Mouse (Mus musculus) heart, embryonic 14.5 days (tissue): Measurements from ENCODE around the gene Lrch3. TPM values are rescaled to one million over a fixed set of nuclear protein-coding genes. Genes with fewer than 3 reads are reported as not detected.

Experiments
- ATAC-seq: fragments of 200-750 bp; cut with Nextera tagmentation; 2 replicates; pipeline ENCODE4 v1.8.0; 2017; ENCODE audit warnings: low read depth, moderate TSS enrichment; ENCODE audit not compliant: insufficient number of reproducible peaks, insufficient read depth, low FRiP score
- H3K27ac ChIP-seq, 2 experiments: fragments of 200-500 bp in 1 of 2; fragments of 300-500 bp in 1 of 2; sonication (generic) in 1 of 2; replicated peaks in 1 of 2; 2 replicates each; pipeline ENCODE4 v1.5.1; 2012 to 2014; ENCODE audit warnings: low read depth in 2 of 2, low read length in 2 of 2, control low read depth in 1 of 2, mild to moderate bottlenecking in 1 of 2, mixed read lengths in 1 of 2; ENCODE audit not compliant: control insufficient read depth in 1 of 2, insufficient read depth in 1 of 2
- H3K27me3 ChIP-seq: fragments of 300-500 bp; sonication (generic); 2 replicates; pipeline ENCODE4 v1.6.1; 2014; ENCODE audit warnings: mild to moderate bottlenecking, low read length, control low read depth; ENCODE audit not compliant: control insufficient read depth, insufficient read depth
- H3K36me3 ChIP-seq: fragments of 300-500 bp; sonication (generic); 2 replicates; pipeline ENCODE4 v1.6.1; 2014; ENCODE audit warnings: mild to moderate bottlenecking, control low read depth, low read length, mixed read lengths; ENCODE audit not compliant: control insufficient read depth, insufficient read depth
- H3K4me1 ChIP-seq, 2 experiments: fragments of 200-500 bp in 1 of 2; fragments of 300-500 bp in 1 of 2; sonication (generic) in 1 of 2; 2 replicates each; pipeline ENCODE4 v1.6.1; 2012 to 2014; ENCODE audit warnings: low read length in 2 of 2, control low read depth in 1 of 2, mixed read lengths in 1 of 2; ENCODE audit not compliant: control insufficient read depth in 2 of 2, insufficient read depth in 2 of 2
- H3K4me2 ChIP-seq: fragments of 300-500 bp; sonication (generic); 2 replicates; pipeline ENCODE4 v1.6.1; 2014; ENCODE audit warnings: mild to moderate bottlenecking, low read length
- H3K4me3 ChIP-seq, 2 experiments: fragments of 200-500 bp in 1 of 2; fragments of 300-500 bp in 1 of 2; sonication (generic) in 1 of 2; 2 replicates each; pipeline ENCODE4 v1.5.1; 2012 to 2014; ENCODE audit warnings: low read length in 2 of 2, mild to moderate bottlenecking in 2 of 2, control low read depth in 1 of 2, low read depth in 1 of 2, moderate library complexity in 1 of 2; ENCODE audit not compliant: control insufficient read depth in 1 of 2, insufficient read depth in 1 of 2
- H3K9ac ChIP-seq: fragments of 300-500 bp; sonication (generic); 2 replicates; pipeline ENCODE4 v1.6.1; 2014; ENCODE audit warnings: mild to moderate bottlenecking, low read length
- H3K9me3 ChIP-seq: fragments of 300-500 bp; sonication (generic); 2 replicates; pipeline ENCODE4 v1.6.1; 2016; ENCODE audit warnings: low read length, control low read depth; ENCODE audit not compliant: control insufficient read depth
- WGBS: fragments of 180-500 bp; shearing (Covaris S2); extraction: QIAGEN DNeasy Blood & Tissue Kit; methylation state at CpG from one replicate; pipeline ENCODE4 v1.1.7; 2014; 5-methylcytosine and 5-hydroxymethylcytosine counted together
- polyA plus RNA-seq: library from polyadenylated mRNA; unstranded; fragments of >200 nt; fragmentation: Nextera tagmentation; extraction: Ambion mirVana; gene quantifications from 2 replicates; pipeline ENCODE4 v1.2.1, GENCODE M21; 2014

The Lrch3 gene
- polyA plus RNA-seq, 1 experiment from 2014 or later, result 25.4 TPM

DNA sequence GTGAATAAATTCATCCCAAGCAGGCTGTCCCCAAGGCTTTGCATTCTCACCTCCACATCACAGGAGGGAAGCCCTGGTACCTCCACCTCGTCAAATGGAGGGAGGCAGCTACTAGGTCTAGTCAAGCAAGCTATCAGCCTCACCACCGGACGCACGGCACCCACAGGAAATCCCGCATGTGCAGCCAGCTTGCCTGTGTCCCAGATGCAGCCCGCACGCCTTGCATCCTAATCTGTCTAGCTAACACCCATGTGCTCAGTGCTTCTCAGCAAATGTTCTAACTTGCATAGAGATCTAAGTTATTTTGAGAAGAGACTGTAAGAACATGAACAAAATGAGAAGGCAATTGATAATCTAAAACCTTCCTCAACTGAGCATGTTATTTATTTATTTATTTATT lies 112.5 kb downstream of the Lrch3 start:
- H3K9me3 ChIP-seq, result no peaks in the 10 kb centered on the region
- ATAC-seq, result no peak
- H3K27me3 ChIP-seq, result no peaks in the 10 kb centered on the region
- no peaks in the 10 kb centered on the region for H3K36me3 ChIP-seq
- H3K4me1 ChIP-seq, result no peaks in the 10 kb centered on the region
- H3K27ac ChIP-seq, result no peak overlapping the region
- H3K9ac ChIP-seq, result no peak overlapping the region
- H3K4me3 ChIP-seq, result no peak overlapping the region
- WGBS, result 76% methylated on average over 7 of the region's 7 CpGs
- H3K4me2 ChIP-seq, result no peak overlapping the region

DNA sequence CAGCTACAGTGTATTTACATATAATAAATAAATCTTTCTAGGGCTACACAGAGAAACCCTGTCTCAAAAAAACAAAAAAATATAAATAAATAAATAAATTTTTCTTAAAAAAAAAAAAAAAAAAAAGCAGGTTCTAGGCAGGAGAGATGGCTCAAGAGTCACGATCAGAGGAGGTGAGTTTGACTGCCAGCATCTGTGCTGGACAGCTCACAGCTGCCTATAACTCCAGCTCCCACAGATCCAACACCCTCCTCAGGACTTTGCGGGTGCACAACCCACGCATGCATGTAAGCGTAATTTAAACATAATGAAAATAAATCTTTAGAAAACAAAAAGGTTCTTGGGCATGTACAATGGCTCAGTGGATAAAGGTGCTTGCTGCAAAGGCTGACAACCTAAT lies 122.1 kb downstream of the Lrch3 start:
- Histone ChIP-seq H3K4me1 (peaks cover 2 to 3% of the 10 kb centered on the region in 2 experiments; a peak in 1 of 4 replicates), H3K9me3 (no peaks in the 10 kb centered on the region), H3K27ac (no peak overlapping the region), H3K9ac (no peak overlapping the region), H3K4me2 (no peak overlapping the region), H3K27me3 (no peaks in the 10 kb centered on the region), H3K4me3 (no peak overlapping the region), H3K36me3 (no peaks in the 10 kb centered on the region)
- WGBS, result 85% methylated on average over 4 of the region's 4 CpGs
- no peak for ATAC-seq

DNA sequence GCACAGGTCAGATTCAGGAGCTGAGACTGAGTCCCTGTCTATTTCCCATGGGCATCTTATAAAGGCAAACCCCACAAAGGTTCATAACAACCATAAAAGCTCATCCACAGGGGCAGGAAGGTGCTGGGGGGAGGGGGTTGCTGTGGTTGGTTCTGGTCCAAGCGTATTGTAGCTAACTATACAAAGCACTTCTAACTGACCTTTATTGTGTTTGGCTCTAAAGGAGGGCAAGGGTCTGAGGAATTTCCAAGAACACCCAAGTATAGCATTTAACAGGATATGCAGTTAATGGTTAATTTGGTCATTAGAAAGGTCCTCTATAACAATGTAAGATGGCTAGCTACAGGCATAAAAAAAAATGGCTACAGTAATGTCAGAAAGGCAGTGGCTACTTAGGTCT lies 128.8 kb downstream of the Lrch3 start:
- WGBS, result 91% methylated on average over 1 of the region's 1 CpGs

DNA sequence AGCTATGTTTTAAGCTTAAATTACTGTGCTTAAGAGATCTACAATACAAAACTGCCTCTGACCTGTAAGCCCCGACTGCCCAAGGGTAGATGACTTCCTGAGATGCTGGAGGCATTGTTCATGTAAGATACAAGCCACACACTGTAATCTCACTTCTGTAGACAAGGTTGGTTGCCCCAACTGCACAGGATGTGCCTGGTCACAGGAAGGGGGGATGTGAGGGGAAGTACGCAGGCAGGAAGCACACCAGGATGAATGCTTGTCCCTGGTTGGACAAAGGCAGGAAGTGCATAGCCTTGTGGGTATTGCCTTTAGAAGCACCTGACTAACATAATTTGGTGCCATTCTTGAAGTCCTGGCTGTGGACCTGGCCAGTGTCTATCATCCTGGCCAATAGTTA lies 129.4 kb downstream of the Lrch3 start:
- H3K4me3 ChIP-seq, result no peak overlapping the region
- WGBS, result 60% methylated on average over 2 of the region's 2 CpGs
- H3K9me3 ChIP-seq, result no peaks in the 10 kb centered on the region
- no peak overlapping the region for H3K4me2 ChIP-seq
- H3K27ac ChIP-seq, result peak overlapping the region in 1 of 2 experiments; percentile 10; a peak in 1 of 4 replicates
- H3K9ac ChIP-seq, result no peak overlapping the region
- ATAC-seq, result no peak
- H3K27me3 ChIP-seq, result no peaks in the 10 kb centered on the region
- no peaks in the 10 kb centered on the region for H3K36me3 ChIP-seq
- H3K4me1 ChIP-seq, result no peaks in the 10 kb centered on the region

More for the DNA sequence above, 128.8 kb downstream of the Lrch3 start:
- no peaks in the 10 kb centered on the region for H3K4me1 ChIP-seq
- H3K9ac ChIP-seq, result no peak overlapping the region
- no peak overlapping the region for H3K4me2 ChIP-seq
- no peaks in the 10 kb centered on the region for H3K27me3 ChIP-seq
- H3K9me3 ChIP-seq, result no peaks in the 10 kb centered on the region
- H3K27ac ChIP-seq, result peak overlapping the region in 1 of 2 experiments; percentile 10; a peak in 1 of 4 replicates
- H3K36me3 ChIP-seq, result no peaks in the 10 kb centered on the region
- no peak overlapping the region for H3K4me3 ChIP-seq
- ATAC-seq, result no peak

DNA sequence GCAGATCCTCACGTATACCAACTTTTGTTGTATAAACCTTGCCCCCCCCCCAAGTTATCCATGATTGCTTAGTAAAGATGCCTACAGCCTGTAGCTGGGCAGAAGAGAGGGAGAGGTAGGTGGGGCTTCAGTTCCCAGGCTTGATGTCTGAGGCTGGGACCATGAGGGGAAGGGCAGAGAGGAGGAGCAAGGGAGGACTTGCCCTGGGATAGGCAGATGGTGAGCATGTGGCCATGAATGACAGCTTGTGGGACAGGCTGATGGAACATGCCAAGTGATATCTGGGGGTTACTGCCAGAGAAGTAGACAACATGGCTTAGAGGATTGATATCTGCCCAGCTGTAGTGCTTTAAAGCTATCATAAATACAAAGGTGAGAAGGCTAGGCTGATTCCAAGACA lies 134.1 kb downstream of the Lrch3 start:
- Histone ChIP-seq H3K9ac (no peak overlapping the region), H3K4me3 (no peak overlapping the region), H3K4me2 (no peak overlapping the region), H3K4me1 (no peaks in the 10 kb centered on the region), H3K27ac (no peak overlapping the region), H3K36me3 (no peaks in the 10 kb centered on the region), H3K27me3 (no peaks in the 10 kb centered on the region), H3K9me3 (no peaks in the 10 kb centered on the region)
- ATAC-seq, result no peak
- WGBS, result 93% methylated on average over 1 of the region's 1 CpGs

DNA sequence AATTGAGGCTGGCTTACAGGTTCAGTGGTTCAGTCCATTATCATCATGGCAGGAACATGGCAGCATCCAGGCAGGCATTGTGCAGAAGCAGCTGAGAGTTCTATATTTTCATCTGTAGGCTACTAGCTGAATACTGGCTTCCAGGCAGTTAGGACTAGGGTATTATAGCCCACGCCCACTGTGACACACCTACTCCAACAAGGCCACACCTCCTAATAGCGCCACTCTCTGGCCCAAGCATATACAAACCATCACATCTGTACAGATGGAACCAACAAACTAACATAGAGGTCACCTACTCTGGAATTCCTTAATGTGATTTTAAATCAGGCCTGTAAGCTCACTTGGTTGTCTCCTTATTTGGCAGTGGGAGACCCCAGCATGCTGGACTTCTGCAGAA lies 134.8 kb downstream of the Lrch3 start:
- H3K36me3 ChIP-seq, result no peaks in the 10 kb centered on the region
- ATAC-seq, result no peak
- no peak overlapping the region for H3K27ac ChIP-seq
- H3K9ac ChIP-seq, result no peak overlapping the region
- H3K4me1 ChIP-seq, result no peaks in the 10 kb centered on the region
- H3K9me3 ChIP-seq, result no peaks in the 10 kb centered on the region
- H3K4me3 ChIP-seq, result no peak overlapping the region
- H3K4me2 ChIP-seq, result no peak overlapping the region
- WGBS, result 57% methylated on average over 2 of the region's 2 CpGs
- no peaks in the 10 kb centered on the region for H3K27me3 ChIP-seq

DNA sequence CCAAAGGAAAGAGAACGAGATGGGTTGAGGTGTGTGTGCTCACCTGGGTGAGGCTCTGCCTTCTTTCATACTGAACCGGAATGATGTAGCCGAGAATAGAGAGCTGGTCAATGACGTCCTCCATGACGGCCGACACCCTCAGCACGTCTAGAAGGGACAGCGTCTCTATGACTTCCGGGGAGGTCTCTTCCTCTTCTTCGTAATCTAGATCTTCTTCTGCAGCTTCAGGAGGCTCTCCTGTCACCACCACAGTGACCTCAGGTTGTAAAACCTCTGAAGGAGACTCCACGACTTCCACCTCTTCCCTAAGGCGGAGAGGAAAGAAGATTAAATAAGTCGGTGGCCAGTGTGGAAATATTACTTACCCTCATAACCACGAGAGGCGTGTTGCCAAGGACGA lies 135.9 kb downstream of the Lrch3 start:
- H3K36me3 ChIP-seq, result no peaks in the 10 kb centered on the region
- no peaks in the 10 kb centered on the region for H3K9me3 ChIP-seq
- H3K4me3 ChIP-seq, result no peak overlapping the region
- no peaks in the 10 kb centered on the region for H3K27me3 ChIP-seq
- no peak overlapping the region for H3K9ac ChIP-seq
- H3K4me2 ChIP-seq, result no peak overlapping the region
- no peaks in the 10 kb centered on the region for H3K4me1 ChIP-seq
- H3K27ac ChIP-seq, result no peak overlapping the region
- ATAC-seq, result no peak
- WGBS, result 85% methylated on average over 16 of the region's 16 CpGs

DNA sequence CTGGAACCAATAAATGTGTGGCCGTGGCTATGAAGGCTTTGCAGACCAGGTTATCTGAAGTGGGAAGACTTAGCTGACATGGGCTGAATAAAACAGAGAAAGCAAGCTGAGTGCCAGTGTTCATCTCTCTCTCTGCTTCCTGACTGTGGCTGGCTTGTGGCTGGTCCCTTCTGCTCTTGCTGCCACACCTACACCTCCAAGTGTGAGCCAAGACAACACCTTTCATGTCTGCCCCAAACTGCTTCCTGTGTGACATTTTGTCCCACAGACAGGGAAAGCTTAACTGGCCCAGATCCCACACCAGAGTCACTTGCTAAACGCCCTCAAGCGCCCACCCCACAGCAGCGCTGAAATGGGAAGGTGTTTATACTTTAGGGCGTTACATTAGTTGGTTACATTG lies 139.2 kb downstream of the Lrch3 start:
- no peak overlapping the region for H3K9ac ChIP-seq
- H3K9me3 ChIP-seq, result no peaks in the 10 kb centered on the region
- peaks cover 3 to 7% of the 10 kb centered on the region in 2 experiments; a peak in 3 of 4 replicates for H3K4me1 ChIP-seq
- WGBS, result 62% methylated on average over 5 of the region's 5 CpGs
- no peak overlapping the region for H3K4me2 ChIP-seq
- H3K4me3 ChIP-seq, result no peak overlapping the region
- no peak for ATAC-seq
- peaks cover 4% of the 10 kb centered on the region for H3K36me3 ChIP-seq
- H3K27ac ChIP-seq, result no peak overlapping the region
- no peaks in the 10 kb centered on the region for H3K27me3 ChIP-seq
